Mouse (Mus musculus) embryonic fibroblast, embryonic 13.5 days (primary cell): Measurements from ENCODE around the gene Igfbp3.

Experiments
- CTCF ChIP-seq: IDR thresholded peaks from 2 replicates; pipeline ENCODE4 v1.5.1; 2011; ENCODE audit warnings: mild to moderate bottlenecking, control low read depth, low read length, moderate library complexity, borderline replicate concordance; ENCODE audit not compliant: insufficient read depth
- POLR2A ChIP-seq: IDR thresholded peaks from 2 replicates; pipeline ENCODE4 v1.6.1; 2011; ENCODE audit warnings: low read depth, mild to moderate bottlenecking, control low read depth, low read length, moderate library complexity

- TF ChIP-seq POLR2A, result no peak
- TF ChIP-seq CTCF, result no peak
Observed at GRCm38 (mm10) chr11:7169645-7170044, 44.1 kb downstream of the Igfbp3 start.
